Mouse (Mus musculus): ENCODE data around the gene Myh2.

- no peak for TF ChIP-seq CTCF (IDR thresholded peaks at IDR 0.05; ENCODE audit: control insufficient read depth, insufficient read depth, insufficient replicate concordance, low read depth, low read length)
- no peak for TF ChIP-seq POLR2A (IDR thresholded peaks at IDR 0.05; ENCODE audit: control insufficient read depth, low read depth, low read length)
Measured at GRCm38 (mm10) chr11:67172439-67172838, 1.6 kb downstream of the Myh2 start.
